Mouse (Mus musculus) neural tube, embryonic 13.5 days (tissue): ENCODE data around the gene Sik2. TPM values are rescaled to one million over a fixed set of nuclear protein-coding genes. Genes with fewer than 3 reads are reported as not detected.

Experiments
- ATAC-seq: fragments of 200-750 bp; cut with Nextera tagmentation; 2 replicates; pipeline ENCODE4 v1.8.0; 2017; ENCODE audit warnings: low read depth, mild to moderate bottlenecking, moderate TSS enrichment, moderate library complexity
- H3K27ac ChIP-seq: fragments of 300-500 bp; sonication (generic); replicated peaks from 2 replicates; pipeline ENCODE4 v1.5.1; 2015; ENCODE audit warnings: moderate library complexity, mild to moderate bottlenecking, inconsistent platforms
- H3K27me3 ChIP-seq: fragments of 300-500 bp; sonication (generic); 2 replicates; pipeline ENCODE4 v1.6.1; 2015; ENCODE audit warnings: mild to moderate bottlenecking, inconsistent platforms
- H3K36me3 ChIP-seq: fragments of 300-500 bp; sonication (generic); 2 replicates; pipeline ENCODE4 v1.6.1; 2015; ENCODE audit warnings: mild to moderate bottlenecking, inconsistent platforms
- H3K4me1 ChIP-seq: fragments of 300-500 bp; sonication (generic); replicated peaks from 2 replicates; pipeline ENCODE4 v1.6.1; 2015; ENCODE audit warnings: inconsistent platforms
- H3K4me2 ChIP-seq: fragments of 300-500 bp; sonication (generic); 2 replicates; pipeline ENCODE4 v1.6.1; 2015; ENCODE audit warnings: inconsistent platforms, mild to moderate bottlenecking, moderate library complexity
- H3K4me3 ChIP-seq: fragments of 300-500 bp; sonication (generic); 2 replicates; pipeline ENCODE4 v1.5.1; 2015; ENCODE audit warnings: mild to moderate bottlenecking, inconsistent platforms
- H3K9ac ChIP-seq: fragments of 300-500 bp; sonication (generic); 2 replicates; pipeline ENCODE4 v1.6.1; 2015; ENCODE audit warnings: moderate library complexity, mild to moderate bottlenecking, inconsistent platforms
- H3K9me3 ChIP-seq: fragments of 300-500 bp; sonication (generic); 2 replicates; pipeline ENCODE4 v1.6.1; 2016; ENCODE audit warnings: inconsistent platforms
- WGBS: fragments of 180-500 bp; shearing (Covaris S2); methylation state at CpG from one replicate; pipeline ENCODE4 v1.1.7; 2015; 5-methylcytosine and 5-hydroxymethylcytosine counted together
- polyA plus RNA-seq: library from polyadenylated mRNA; unstranded; fragments of >200 nt; fragmentation: Nextera tagmentation; extraction: Ambion mirVana; gene quantifications from 2 replicates; pipeline ENCODE4 v1.2.1, GENCODE M21; 2015

The Sik2 gene
- polyA plus RNA-seq, 1 experiment from 2014 or later = 15.5 TPM

DNA sequence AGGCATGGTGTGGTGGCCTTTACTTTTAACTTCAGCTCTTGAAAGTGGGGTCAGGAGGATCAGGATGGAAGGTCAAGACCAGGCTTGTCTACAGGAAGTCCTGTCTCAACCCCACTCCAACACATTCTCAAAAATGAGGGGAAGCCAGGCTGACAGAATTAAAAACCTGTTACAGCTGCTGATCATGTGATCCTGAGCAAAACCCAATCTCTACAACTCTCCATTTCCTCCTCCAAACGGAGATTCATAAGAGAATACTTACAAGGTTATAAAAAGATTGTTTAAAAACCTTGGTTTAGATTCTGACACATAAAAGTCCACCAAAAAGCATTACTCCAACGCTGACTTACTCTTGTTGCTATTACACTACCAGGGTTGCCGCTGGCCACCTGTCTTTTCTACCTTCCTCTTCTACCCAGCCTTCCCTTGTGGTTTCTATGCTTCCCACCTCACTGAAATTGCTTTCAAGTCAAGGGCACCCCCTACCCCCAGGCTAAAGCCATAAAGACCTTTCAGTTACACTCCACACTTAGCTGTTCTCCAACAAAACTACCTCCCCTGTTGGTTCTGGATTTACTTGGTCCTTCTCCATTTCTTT is 67.0 kb downstream of the Sik2 start:
- WGBS = 87% methylated on average over 3 of the region's 3 CpGs

GRCm38 (mm10) chr9:50929986-50930385 is 78.9 kb downstream of the Sik2 start:
- H3K27me3 ChIP-seq = no peaks in the 10 kb centered on the region

More for the DNA sequence above, 67.0 kb downstream of the Sik2 start:
- H3K4me3 ChIP-seq = no peak overlapping the region
- no peak for ATAC-seq
- H3K9ac ChIP-seq = no peak overlapping the region
- no peaks in the 10 kb centered on the region; the same call in 1 of the 2 replicates for H3K4me1 ChIP-seq
- H3K27ac ChIP-seq = no peak overlapping the region
- no peak overlapping the region for H3K4me2 ChIP-seq
- no peaks in the 10 kb centered on the region for H3K9me3 ChIP-seq
- no peaks in the 10 kb centered on the region for H3K36me3 ChIP-seq
- no peaks in the 10 kb centered on the region for H3K27me3 ChIP-seq

DNA sequence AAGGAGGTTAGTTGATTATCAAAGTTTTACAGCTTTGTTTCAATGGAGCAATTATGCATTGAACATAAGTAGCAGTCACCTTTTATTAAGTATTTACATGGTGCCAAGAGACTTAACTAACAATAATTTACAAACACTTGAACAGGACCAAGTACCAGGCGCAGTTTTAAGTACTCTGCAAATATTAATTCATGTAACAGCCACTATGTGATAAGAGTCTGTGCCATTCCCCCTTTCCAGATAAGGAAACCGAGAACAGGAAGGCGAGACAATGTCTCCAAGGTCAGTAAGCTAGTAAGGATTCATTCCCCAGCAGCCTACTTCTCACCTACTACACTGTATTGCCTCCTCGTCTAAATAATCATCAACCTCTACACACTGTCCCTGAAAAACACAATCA is 83.1 kb downstream of the Sik2 start:
- H3K9ac ChIP-seq = no peak overlapping the region
- peaks cover 4% of the 10 kb centered on the region; the same call in 1 of the 2 replicates for H3K36me3 ChIP-seq
- ATAC-seq = no peak
- no peak overlapping the region for H3K4me2 ChIP-seq
- no peak overlapping the region for H3K4me3 ChIP-seq
- H3K9me3 ChIP-seq = no peaks in the 10 kb centered on the region
- H3K27ac ChIP-seq = no peak overlapping the region
- WGBS = 94% methylated on average over 4 of the region's 4 CpGs
- H3K4me1 ChIP-seq = no peaks in the 10 kb centered on the region
- no peaks in the 10 kb centered on the region for H3K27me3 ChIP-seq

More at GRCm38 (mm10) chr9:50929986-50930385, 78.9 kb downstream of the Sik2 start:
- H3K27ac ChIP-seq = no peak overlapping the region
- H3K36me3 ChIP-seq = peaks cover 27% of the 10 kb centered on the region
- no peaks in the 10 kb centered on the region for H3K9me3 ChIP-seq
- no peak overlapping the region for H3K4me3 ChIP-seq
- no peak overlapping the region for H3K4me2 ChIP-seq
- no peak overlapping the region for H3K9ac ChIP-seq
- H3K4me1 ChIP-seq = no peaks in the 10 kb centered on the region
- no peak for ATAC-seq

DNA sequence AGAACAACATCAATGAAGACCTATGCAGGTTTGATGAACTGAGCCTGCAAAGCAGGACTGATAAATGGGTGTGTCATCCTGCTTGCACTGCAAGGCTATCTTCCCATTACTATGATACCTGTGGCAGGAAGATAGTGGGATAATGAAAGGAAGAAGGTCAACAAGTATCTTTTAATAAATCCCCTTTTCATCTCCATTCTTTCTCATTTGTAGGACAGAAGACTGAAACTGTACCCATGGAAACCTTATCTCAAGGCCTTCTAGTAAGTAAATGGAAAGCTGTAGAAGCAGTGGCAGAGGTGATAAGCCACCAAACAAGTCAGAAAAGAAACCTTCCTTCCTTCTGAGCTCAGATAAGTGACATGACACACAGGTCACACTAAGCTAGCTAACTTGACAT is 84.4 kb downstream of the Sik2 start:
- Histone ChIP-seq H3K4me3 (no peak overlapping the region), H3K27ac (no peak overlapping the region), H3K9me3 (no peaks in the 10 kb centered on the region), H3K36me3 (peaks cover 4% of the 10 kb centered on the region; the same call in 1 of the 2 replicates), H3K27me3 (no peaks in the 10 kb centered on the region), H3K4me2 (no peak overlapping the region), H3K4me1 (no peaks in the 10 kb centered on the region), H3K9ac (no peak overlapping the region)
- ATAC-seq = no peak

- 76% methylated on average over 5 of the region's 5 CpGs for WGBS
Measured at GRCm38 (mm10) chr9:50922363-50923153, 86.3 kb downstream of the Sik2 start.

GRCm38 (mm10) chr9:50920933-50921895 is 87.7 kb downstream of the Sik2 start:
- H3K27ac ChIP-seq = no peak overlapping the region
- H3K4me2 ChIP-seq = no peak overlapping the region
- H3K4me3 ChIP-seq = no peak overlapping the region
- H3K27me3 ChIP-seq = no peaks in the 10 kb centered on the region
- H3K9ac ChIP-seq = no peak overlapping the region
- H3K36me3 ChIP-seq = 0 out of 2 replicates have a peak, but pooled peaks cover under 1% of the 10 kb centered on the region
- H3K9me3 ChIP-seq = no peaks in the 10 kb centered on the region
- 91% methylated on average over 3 of the region's 3 CpGs for WGBS
- no peak for ATAC-seq
- H3K4me1 ChIP-seq = 0 out of 2 replicates have a peak, but pooled peaks cover 2% of the 10 kb centered on the region

More at GRCm38 (mm10) chr9:50922363-50923153, 86.3 kb downstream of the Sik2 start:
- Histone ChIP-seq H3K4me2 (no peak overlapping the region), H3K4me3 (no peak overlapping the region), H3K36me3 (no peaks in the 10 kb centered on the region), H3K9me3 (no peaks in the 10 kb centered on the region), H3K4me1 (0 out of 2 replicates have a peak, but pooled peaks cover 2% of the 10 kb centered on the region), H3K27me3 (no peaks in the 10 kb centered on the region), H3K9ac (no peak overlapping the region), H3K27ac (no peak overlapping the region)
- no peak for ATAC-seq

GRCm38 (mm10) chr9:50919554-50919953 is 89.3 kb downstream of the Sik2 start:
- Histone ChIP-seq H3K4me3 (no peak overlapping the region), H3K9ac (no peak overlapping the region), H3K27ac (no peak overlapping the region), H3K36me3 (0 out of 2 replicates have a peak, but pooled peaks cover 3% of the 10 kb centered on the region), H3K4me1 (0 out of 2 replicates have a peak, but pooled peaks cover 2% of the 10 kb centered on the region), H3K9me3 (no peaks in the 10 kb centered on the region), H3K27me3 (no peaks in the 10 kb centered on the region), H3K4me2 (no peak overlapping the region)
- 90% methylated on average over 2 of the region's 2 CpGs for WGBS
- ATAC-seq = no peak

DNA sequence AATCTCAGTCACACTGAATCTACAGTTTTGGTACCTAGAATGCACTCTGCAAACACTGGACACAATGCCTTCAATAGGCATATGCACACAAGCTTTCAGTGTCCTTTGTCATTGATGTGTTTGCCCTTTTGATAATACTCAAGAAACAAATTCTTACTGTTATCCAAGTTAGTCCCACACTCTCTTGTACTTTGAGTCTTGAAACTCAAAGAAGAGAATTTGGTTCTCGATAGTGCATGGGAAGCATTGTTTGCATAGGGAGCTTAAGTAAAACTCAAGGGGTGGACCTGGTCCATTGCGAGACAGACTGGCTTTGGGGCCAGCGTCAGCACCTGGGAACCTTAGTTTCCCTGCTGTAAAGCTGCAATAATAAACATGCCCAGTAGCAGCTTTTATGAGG is 90.7 kb downstream of the Sik2 start:
- Histone ChIP-seq H3K4me1 (0 out of 2 replicates have a peak, but pooled peaks cover 2% of the 10 kb centered on the region), H3K9me3 (no peaks in the 10 kb centered on the region), H3K36me3 (0 out of 2 replicates have a peak, but pooled peaks cover 3% of the 10 kb centered on the region), H3K27ac (no peak overlapping the region), H3K4me3 (no peak overlapping the region), H3K9ac (no peak overlapping the region), H3K27me3 (no peaks in the 10 kb centered on the region), H3K4me2 (no peak overlapping the region)
- WGBS = 72% methylated on average over 3 of the region's 3 CpGs
- ATAC-seq = no peak

GRCm38 (mm10) chr9:50911861-50912515 is 96.9 kb downstream of the Sik2 start:
- no peak for ATAC-seq
- Histone ChIP-seq H3K36me3 (0 out of 2 replicates have a peak, but pooled peaks cover 3% of the 10 kb centered on the region), H3K4me1 (no peaks in the 10 kb centered on the region), H3K27ac (no peak overlapping the region), H3K4me2 (no peak overlapping the region), H3K27me3 (no peaks in the 10 kb centered on the region), H3K9me3 (no peaks in the 10 kb centered on the region), H3K9ac (no peak overlapping the region), H3K4me3 (no peak overlapping the region)
- 87% methylated on average over 7 of the region's 7 CpGs for WGBS

DNA sequence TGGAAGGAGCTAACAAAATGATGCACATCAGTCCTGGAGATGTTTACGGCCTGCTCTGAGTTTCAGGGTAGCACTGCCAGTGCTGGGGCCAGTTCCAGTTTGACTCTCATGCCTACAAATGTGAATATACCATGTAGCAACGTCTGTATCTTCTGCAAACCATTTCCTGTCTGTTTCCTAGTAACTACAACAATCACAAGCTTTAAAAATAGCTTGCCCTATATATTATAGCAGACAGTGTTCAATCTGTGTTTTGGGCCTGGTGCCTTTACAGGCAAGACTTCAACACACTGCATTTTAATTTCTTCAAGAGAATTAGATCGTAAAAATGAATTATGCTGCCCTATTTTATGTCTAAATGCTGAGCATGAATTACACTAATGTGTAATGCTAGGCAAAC is 103.6 kb downstream of the Sik2 start:
- H3K9ac ChIP-seq = no peak overlapping the region
- WGBS = 74% methylated on average over 3 of the region's 3 CpGs
- ATAC-seq = no peak
- no peak overlapping the region for H3K4me2 ChIP-seq
- no peaks in the 10 kb centered on the region for H3K36me3 ChIP-seq
- no peak overlapping the region for H3K4me3 ChIP-seq
- H3K27ac ChIP-seq = no peak overlapping the region
- no peaks in the 10 kb centered on the region for H3K27me3 ChIP-seq
- H3K4me1 ChIP-seq = peaks cover 6% of the 10 kb centered on the region
- H3K9me3 ChIP-seq = no peaks in the 10 kb centered on the region

DNA sequence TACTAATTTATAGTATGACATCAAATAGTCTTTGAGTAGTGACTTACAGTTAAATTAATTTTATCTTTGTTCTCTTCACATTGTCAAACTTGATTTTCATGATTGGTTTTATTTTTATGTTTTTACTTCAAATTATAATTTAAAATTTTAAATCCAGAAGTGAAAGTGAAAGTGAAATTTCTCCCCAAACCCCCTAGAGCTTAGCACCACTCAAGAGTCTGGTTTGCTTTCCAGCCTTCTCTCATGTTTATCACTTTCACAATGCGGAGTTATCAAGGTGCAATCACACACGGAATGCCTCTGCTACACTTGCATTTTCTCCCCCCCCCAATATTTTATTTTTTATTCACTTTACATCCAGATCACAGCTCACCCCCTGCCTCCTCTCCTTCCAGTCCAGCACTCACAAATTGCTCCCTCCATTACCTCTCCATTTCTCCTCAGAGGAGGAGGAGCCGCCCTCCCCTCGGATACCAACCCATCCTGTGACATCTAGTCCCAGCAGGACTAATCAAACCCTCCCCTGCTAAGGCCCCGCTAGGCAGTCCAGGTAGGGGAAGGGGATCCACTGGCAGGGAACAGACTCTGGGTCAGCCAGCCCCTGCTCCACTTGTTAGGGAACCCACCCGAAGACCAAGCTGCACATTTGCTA is 104.6 kb downstream of the Sik2 start:
- H3K4me3 ChIP-seq = no peak overlapping the region
- no peaks in the 10 kb centered on the region for H3K27me3 ChIP-seq
- no peak overlapping the region for H3K27ac ChIP-seq
- H3K4me2 ChIP-seq = no peak overlapping the region
- no peak overlapping the region for H3K9ac ChIP-seq
- no peaks in the 10 kb centered on the region for H3K9me3 ChIP-seq
- H3K4me1 ChIP-seq = peaks cover 10% of the 10 kb centered on the region
- H3K36me3 ChIP-seq = no peaks in the 10 kb centered on the region
- 75% methylated on average over 6 of the region's 6 CpGs for whole genome bisulfite sequencing
- ATAC-seq = no peak
